Mouse (Mus musculus): ENCODE data around the gene Prss38.

Gene Prss38

DNA sequence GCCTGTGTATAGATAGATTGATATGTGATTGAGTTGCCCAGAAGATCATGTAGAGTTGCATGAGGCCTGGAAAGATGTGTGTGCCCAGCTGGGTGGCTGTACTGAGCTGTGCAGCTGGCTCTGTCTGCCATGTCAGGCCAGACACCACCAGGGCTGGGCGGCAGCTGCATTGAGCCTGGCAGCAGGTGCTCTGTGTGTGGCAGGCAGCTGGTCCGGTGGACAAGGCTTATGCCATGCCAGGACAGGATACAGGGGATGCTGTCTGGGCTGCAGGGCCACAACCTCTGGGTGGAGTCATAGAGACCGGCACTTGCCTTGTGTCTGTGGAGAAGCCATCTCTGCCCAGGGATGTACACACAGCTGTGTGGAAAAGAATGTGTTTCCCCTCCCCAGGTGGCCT is 52.5 kb downstream of the Prss38 start:
- in situ Hi-C loops (cut with MboI, MseI): no loop called here

All from regulatory T cell (primary cell).